Mouse (Mus musculus): ENCODE data around the gene Gm28557.

DNA sequence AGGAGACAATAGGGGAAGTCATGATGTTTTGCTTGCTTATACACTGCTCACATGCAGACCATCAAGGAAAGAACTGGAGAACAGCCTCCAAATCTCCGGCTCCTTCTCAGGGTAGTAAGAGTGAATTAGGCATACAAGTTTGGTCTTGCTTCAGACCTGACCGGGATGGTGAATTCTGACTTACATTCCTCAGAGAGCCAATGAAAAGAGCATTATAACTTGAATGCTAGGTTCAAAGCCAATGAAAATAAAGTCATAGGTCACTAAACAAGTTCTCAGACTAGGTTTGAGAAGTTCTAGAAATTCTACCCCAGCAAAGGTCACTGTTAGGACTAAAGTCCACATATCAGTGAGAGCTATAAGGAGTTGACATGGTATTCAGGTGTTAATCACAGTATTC, 31.2 kb downstream of the Gm28557 start:
- TF ChIP-seq ZC3H11A (IDR thresholded peaks at IDR 0.05; ENCODE audit: borderline replicate concordance, low read depth, low read length) (no peak), ZNF384 (IDR thresholded peaks at IDR 0.05; ENCODE audit: low read depth, low read length) (no peak)
